Mouse (Mus musculus) ovary, postnatal 10 days (tissue): ENCODE results near the gene Baiap2l1.

ENCODE experiments used
- DNase-seq: peaks from one replicate; pipeline ENCODE4 v3.0.0; 2022; ENCODE audit warnings: low spot score

The Baiap2l1 gene

DNA sequence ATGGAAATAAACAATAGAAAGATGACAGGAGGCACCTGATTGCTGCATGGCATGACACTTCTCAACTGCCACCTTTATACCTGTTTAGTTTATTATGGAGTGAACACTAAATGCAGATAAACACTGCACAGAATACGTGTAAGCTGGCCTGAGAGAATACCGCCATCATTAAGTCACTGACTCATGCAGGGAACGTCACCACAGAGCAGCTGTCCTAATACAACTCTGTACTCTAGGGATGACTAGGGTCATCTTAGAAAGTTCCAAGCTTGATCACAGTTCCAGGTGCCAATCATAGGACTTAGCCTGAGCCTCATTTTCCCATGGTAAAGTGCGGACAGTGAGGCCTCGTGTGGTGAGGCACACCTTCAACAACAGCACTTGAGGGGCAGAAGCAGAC, 73.3 kb downstream of the Baiap2l1 start:
- DNase-seq, result no peak

GRCm38 (mm10) chr5:144283551-144284031, 74.3 kb downstream of the Baiap2l1 start:
- no peak for DNase-seq

- no peak for DNase-seq
Observed at GRCm38 (mm10) chr5:144282470-144283260, 75.2 kb downstream of the Baiap2l1 start.

- no peak for DNase-seq
Observed at GRCm38 (mm10) chr5:144279926-144280325, 78.0 kb downstream of the Baiap2l1 start.

DNA sequence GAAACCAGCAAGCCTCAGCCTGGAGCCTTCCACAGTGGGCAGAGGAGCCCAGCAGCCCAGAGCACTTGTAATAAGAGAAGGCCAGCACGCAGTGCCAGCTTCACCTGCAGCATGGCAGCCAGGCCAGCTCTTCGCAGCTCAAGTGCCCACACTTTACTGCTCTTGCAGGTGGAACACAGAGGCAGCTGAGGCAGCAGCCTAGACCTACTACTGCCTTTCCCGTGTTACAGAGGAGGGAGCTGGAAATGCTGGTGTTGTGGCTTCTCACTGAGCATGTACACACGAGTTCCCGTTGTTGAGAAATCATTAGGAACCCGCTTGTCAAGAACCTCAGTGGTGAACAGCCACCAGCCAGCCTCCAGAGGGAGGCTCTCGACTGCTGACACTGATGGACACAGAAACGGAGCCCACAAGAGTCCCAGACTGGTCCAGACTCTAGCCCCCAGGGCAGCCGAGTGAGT, 78.8 kb downstream of the Baiap2l1 start:
- DNase-seq, result no peak

GRCm38 (mm10) chr5:144278374-144278960, 79.4 kb downstream of the Baiap2l1 start:
- DNase-seq, result no peak

GRCm38 (mm10) chr5:144276898-144277630, 80.8 kb downstream of the Baiap2l1 start:
- DNase-seq, result no peak

GRCm38 (mm10) chr5:144274904-144275303, 83.0 kb downstream of the Baiap2l1 start:
- DNase-seq, result no peak

DNA sequence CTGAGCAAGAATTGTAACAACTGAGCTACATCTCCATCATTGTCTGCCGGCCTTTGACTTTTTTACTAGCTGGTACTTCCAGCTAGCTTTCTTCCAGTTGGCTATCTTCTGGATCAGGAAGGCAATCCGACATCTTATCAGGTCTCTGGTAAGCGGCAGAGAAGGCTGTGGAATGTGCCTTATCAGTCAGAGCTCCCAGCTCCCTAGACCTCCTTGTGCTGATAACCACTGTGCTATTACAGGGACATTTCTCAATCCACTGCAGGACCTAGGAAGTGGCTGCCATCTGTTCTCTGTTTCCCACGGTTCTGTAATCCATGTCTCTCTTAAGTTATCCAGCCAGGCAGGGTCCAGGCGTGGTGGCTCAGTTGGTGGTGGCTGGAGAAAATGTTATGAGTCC, 86.1 kb downstream of the Baiap2l1 start:
- DNase-seq, result no peak

DNA sequence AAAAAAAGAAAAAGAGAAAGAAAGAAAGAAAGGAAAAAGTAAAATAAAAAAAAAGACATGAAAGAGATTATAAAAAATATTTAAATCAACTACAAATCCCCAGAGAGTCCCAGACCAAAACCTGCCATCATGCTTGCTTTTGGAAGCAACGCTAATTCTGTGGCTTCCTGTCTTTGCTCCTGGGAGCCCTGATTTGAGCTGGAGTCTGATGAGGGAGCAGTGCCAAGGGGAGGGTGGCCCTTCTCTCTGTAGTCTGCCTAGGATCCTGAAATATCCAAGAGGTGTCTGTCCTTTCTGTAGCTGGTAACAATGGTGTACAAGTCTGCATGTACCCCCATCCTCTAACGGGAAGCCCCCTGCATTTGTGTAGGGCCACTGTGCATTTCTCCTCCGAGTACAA, 86.8 kb downstream of the Baiap2l1 start:
- no peak for DNase-seq

GRCm38 (mm10) chr5:144270420-144270819, 87.5 kb downstream of the Baiap2l1 start:
- DNase-seq, result no peak

- DNase-seq, result no peak
Observed at GRCm38 (mm10) chr5:144269926-144270325, 88.0 kb downstream of the Baiap2l1 start.

- no peak for DNase-seq
Observed at GRCm38 (mm10) chr5:144267535-144268241, 90.2 kb downstream of the Baiap2l1 start.

DNA sequence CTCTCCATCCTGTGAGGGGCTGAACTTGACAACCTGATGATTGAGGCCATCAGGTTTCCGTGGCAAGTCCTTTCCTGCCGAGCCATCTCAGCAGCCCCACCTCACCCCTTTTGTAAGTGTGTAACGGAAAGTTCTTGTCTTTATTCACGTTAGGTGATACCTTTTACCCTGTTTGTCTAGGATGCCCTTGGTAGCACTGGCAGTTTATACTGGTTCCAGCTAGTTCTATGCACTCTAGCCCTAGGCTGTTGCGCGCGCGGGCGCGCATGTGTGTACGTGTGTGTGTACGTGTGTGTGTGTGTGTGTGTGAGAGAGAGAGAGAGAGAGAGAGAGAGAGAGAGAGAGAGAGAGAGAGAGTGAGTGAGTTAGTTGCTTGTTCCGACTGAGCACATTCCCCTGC, 94.4 kb downstream of the Baiap2l1 start:
- no peak for DNase-seq

DNA sequence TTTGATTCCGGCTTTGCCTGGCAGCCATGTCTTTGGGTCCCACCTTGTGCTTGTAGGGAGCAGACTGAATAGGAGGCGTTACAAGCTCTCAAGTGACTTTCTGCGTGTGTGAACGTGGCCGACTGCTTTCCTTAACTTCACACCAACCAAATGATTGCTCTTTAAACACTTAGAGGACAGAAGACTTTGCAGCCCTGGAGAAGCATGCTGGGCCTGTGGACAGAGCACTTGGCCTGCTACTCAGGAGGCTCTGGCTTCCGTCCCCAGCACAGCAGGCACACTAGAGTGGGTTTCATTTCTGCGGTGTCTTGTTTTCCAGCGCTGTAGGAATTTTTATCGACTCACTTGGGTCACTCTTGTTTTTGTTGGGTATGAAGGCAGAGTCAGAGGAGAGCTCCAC, 94.8 kb downstream of the Baiap2l1 start:
- DNase-seq, result no peak

- DNase-seq, result no peak
Observed at GRCm38 (mm10) chr5:144261829-144262228, 96.1 kb downstream of the Baiap2l1 start.

DNA sequence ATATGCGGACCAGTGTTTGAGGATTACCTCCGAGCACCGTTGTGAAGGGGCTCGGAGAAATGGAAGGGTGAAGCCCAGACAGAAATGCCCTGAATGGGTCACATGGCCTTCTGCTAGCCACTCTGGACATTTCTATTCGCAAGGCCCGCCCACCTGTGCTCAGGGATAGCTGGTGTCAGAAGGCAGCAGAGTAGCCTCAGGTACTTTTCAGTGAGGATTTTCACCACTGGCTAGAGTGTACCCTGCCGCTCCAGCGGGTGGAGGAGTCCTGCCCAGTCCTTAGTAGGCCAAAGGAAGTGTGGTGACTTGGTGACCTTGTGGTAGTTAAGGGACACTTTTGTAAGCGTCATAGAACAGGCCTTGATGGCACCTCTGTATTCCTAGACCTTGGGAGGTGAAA, 96.6 kb downstream of the Baiap2l1 start:
- no peak for DNase-seq

- DNase-seq, result no peak
Observed at GRCm38 (mm10) chr5:144260464-144260863, 97.4 kb downstream of the Baiap2l1 start.

GRCm38 (mm10) chr5:144259228-144259627, 98.7 kb downstream of the Baiap2l1 start:
- no peak for DNase-seq

DNA sequence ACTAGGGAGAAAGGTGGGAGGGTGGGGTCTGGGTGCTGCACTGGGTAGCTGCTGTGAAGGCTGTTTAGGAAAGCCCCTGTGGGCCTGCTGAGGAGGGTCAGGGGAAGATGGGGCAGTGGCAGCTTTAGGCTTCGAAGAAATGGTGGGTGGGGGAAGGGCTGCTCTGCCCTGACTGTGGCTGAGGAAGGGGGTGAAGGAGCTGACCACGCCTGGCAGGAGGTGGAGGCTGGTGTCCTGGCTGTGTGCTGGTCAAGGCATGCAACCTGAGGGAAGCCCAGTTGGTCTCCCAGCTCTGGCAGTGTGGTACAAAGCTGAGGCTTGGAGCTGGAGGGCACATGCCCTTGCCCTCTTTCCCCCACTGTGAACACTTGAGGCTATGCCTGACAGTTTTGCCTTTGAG, 99.2 kb downstream of the Baiap2l1 start:
- no peak for DNase-seq

DNA sequence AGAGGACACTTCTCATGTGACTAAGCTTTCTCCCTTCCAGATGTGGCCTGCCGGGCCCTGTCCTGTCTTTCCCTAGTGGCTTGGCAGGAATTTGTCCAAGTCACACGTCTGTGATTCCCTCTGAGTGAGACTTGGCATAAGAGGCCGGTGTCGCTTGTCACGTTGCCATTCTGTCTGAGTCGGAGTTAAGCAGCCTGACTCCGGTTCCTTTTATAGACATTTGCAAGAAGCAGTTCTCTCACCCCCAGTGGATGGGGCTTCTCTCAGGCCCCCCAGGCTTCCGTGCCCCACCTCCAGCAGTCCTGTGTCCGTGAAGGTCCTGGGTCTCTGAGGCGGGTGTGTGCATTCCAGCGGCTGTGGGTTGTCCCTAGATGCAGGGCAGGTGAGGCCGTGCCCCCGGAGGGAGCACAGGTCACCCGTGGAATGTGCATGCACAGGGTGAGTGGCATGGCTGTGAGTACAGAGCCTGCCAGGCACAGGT, 99.7 kb downstream of the Baiap2l1 start:
- no peak for DNase-seq
